Mouse (Mus musculus): ENCODE results near the gene St6galnac5.

DNA sequence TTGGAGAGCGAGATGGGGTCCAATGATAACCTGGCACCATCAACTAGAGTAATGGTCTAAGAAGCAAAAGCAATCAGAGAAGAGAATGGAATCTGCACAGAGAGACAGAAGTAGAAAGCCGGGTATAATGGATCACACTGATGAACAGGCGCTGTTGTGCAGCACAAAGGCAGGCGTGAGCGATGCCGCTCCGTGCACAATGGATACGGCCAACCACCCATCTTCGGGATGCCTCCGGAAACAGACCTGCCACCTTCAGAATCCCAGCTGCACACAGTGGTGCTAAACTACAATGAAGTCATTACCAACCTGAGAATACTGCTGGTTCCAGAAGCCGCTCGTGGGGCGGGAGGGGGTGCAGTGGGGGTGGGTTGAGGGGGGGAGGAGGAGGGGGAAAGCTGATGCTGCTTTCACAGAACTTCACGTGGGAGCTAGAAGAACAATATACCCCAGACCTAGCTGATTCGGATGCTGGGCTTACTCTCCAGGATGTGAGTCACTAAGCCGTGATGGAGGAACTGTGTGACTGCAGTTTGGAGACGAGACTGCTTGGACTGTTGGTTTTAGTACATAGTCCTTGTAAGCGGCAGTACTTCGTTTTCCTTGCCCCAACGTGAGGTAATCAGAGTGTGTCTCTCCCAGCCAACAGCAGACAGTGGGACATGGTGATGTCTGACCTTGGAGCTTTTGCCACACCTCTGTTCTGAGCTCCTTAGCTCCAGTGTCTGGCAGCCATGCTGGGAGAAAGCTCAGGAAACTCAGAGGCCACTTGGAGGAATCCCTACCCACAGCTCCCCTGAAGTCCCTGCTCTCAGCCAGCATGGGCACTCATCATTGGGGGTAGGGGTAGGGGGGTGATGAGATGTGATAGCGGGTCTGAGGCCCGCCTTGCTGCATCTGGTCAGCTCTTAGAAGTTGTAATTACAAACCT is 115.7 kb downstream of the St6galnac5 start:
- TF ChIP-seq POLR2A (IDR thresholded peaks at IDR 0.05; ENCODE audit: low read depth, low read length) = no peak
- no peak for TF ChIP-seq CTCF (IDR thresholded peaks at IDR 0.05; ENCODE audit: extremely low read depth, insufficient read length, insufficient replicate concordance, low read depth, low read length)

Measured in small intestine, adult 2 months (tissue).